Mouse (Mus musculus) forebrain, embryonic 12.5 days (tissue): Measurements from ENCODE around the gene Gde1. TPM values are rescaled to one million over a fixed set of nuclear protein-coding genes. Genes with fewer than 3 reads are reported as not detected.

ENCODE experiments used
- ATAC-seq: fragments of 200-750 bp; cut with Nextera tagmentation; 2 replicates; pipeline ENCODE4 v1.8.0; 2017; ENCODE audit warnings: moderate TSS enrichment; ENCODE audit not compliant: low FRiP score
- H3K27ac ChIP-seq: fragments of 300-500 bp; sonication (generic); 2 replicates; pipeline ENCODE4 v1.5.1; 2016; ENCODE audit warnings: mild to moderate bottlenecking
- H3K27me3 ChIP-seq: fragments of 300-500 bp; sonication (generic); 2 replicates; pipeline ENCODE4 v1.6.1; 2016; ENCODE audit warnings: mild to moderate bottlenecking
- H3K36me3 ChIP-seq: fragments of 300-500 bp; sonication (generic); replicated peaks from 2 replicates; pipeline ENCODE4 v1.6.1; 2016; ENCODE audit warnings: mild to moderate bottlenecking
- H3K4me1 ChIP-seq: fragments of 300-500 bp; sonication (generic); 2 replicates; pipeline ENCODE4 v1.6.1; 2016
- H3K4me2 ChIP-seq: fragments of 300-500 bp; sonication (generic); 2 replicates; pipeline ENCODE4 v1.6.1; 2016; ENCODE audit warnings: mild to moderate bottlenecking, moderate library complexity
- H3K4me3 ChIP-seq: fragments of 300-500 bp; sonication (generic); replicated peaks from 2 replicates; pipeline ENCODE4 v1.5.1; 2016; ENCODE audit warnings: mild to moderate bottlenecking
- H3K9ac ChIP-seq: fragments of 300-500 bp; sonication (generic); 2 replicates; pipeline ENCODE4 v1.6.1; 2016; ENCODE audit warnings: mild to moderate bottlenecking
- H3K9me3 ChIP-seq: fragments of 300-500 bp; sonication (generic); 2 replicates; pipeline ENCODE4 v1.6.1; 2016
- WGBS: fragments of 180-500 bp; shearing (Covaris S2); methylation state at CpG from one replicate; pipeline ENCODE4 v1.1.7; 2016; 5-methylcytosine and 5-hydroxymethylcytosine counted together
- polyA plus RNA-seq: library from polyadenylated mRNA; unstranded; fragments of >200 nt; fragmentation: Nextera tagmentation; extraction: Ambion mirVana; gene quantifications from 2 replicates; pipeline ENCODE4 v1.2.1, GENCODE M21; 2016

Gde1 gene
- polyA plus RNA-seq, 1 experiment from 2014 or later: 98.5 TPM

DNA sequence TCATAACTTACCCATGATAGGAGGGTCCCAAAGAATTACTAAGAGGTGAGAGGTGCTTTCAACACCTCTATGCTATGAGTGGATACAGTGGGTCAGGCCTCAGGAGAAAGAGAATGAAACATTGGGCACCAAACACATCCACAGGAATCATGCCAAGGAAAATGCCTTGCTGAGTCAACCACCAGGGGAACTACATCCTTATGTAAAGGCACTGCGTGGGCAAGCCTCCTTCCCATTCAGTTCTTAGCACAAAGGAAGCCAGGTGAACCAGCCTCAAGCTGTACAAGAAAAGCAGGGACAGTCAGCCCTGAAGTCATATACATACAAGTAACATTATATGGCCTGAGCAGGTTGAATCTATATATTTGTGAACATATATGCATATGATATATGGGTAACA, 54.7 kb downstream of the Gde1 start:
- ATAC-seq: no peak
- H3K36me3 ChIP-seq: no peaks in the 10 kb centered on the region

DNA sequence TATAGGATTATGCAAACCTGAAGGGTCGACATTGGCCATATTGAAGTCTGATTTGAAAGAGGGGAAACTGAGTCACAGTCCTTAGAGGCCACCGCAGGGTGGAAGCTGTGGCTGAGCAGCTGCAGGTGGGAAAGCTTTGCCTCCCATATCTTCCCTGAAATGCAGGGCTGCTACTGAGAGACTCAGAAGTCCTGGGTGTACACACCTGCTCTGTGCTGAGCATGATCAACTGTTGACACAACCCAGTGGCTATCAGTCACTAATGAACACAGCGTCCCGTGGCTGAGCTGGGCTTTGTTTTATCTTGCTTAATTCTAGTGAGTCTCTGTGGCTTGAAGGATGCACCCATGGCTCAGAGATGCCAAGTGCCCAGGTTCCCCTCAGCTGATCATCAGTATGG, 55.5 kb downstream of the Gde1 start:
- Histone ChIP-seq H3K4me3 (no peak overlapping the region), H3K4me1 (peaks cover 2% of the 10 kb centered on the region; the same call in 1 of the 2 replicates), H3K27me3 (no peaks in the 10 kb centered on the region), H3K4me2 (no peak overlapping the region), H3K9me3 (no peaks in the 10 kb centered on the region), H3K27ac (no peak overlapping the region), H3K9ac (no peak overlapping the region), H3K36me3 (no peaks in the 10 kb centered on the region)
- 86% methylated on average over 4 of the region's 4 CpGs for WGBS
- no peak for ATAC-seq

More for the DNA sequence above, 54.7 kb downstream of the Gde1 start:
- Histone ChIP-seq H3K4me1 (peaks cover 2% of the 10 kb centered on the region; the same call in 1 of the 2 replicates), H3K27me3 (no peaks in the 10 kb centered on the region), H3K27ac (no peak overlapping the region), H3K4me2 (no peak overlapping the region), H3K9me3 (no peaks in the 10 kb centered on the region), H3K9ac (no peak overlapping the region), H3K4me3 (no peak overlapping the region)
- WGBS: 75% methylated on average over 1 of the region's 1 CpGs

DNA sequence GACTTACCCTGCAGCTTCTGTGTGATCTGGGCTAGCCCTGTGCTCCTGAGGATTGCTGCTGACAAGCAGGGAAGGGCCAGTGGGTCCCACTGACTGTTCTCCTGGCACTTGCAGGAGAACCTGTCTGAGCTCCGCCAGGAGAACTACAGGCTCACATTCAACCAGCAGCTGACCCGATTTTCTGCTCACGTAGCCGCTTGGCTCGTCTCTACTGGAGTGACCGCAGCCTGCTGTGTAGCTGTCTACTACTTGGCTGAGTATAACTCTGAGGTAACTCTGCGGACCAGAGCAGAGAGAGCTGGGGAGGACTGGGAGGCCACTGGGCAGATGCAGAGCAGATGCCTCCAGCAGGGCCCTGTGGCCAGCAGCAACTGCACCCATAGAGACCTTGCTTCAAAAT, 56.2 kb downstream of the Gde1 start:
- Histone ChIP-seq H3K9me3 (no peaks in the 10 kb centered on the region), H3K4me1 (peaks cover 2% of the 10 kb centered on the region; the same call in 1 of the 2 replicates), H3K27ac (no peak overlapping the region), H3K9ac (no peak overlapping the region), H3K4me3 (no peak overlapping the region), H3K36me3 (no peaks in the 10 kb centered on the region), H3K27me3 (no peaks in the 10 kb centered on the region), H3K4me2 (no peak overlapping the region)
- no peak for ATAC-seq
- WGBS: 87% methylated on average over 7 of the region's 7 CpGs

DNA sequence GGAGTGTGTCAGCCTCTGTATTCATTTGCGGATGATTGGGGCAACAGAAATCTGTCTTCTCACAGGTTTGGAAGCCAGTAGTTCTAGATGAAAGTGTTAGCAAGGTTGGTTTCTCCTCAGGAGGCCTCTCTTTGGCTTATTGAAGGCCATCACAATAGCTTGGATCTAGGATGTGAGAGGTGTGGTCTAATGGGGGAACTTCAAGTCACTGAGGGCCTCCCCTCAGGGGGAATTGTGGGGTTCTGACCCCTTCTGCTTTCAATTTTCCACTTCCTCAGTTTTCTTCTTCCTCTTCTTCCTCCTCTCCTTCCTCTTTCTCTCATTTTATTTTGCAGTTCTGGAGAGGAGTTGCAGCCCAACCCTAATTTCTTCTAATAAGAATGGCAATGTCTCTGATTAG, 59.3 kb downstream of the Gde1 start:
- Histone ChIP-seq H3K27me3 (no peaks in the 10 kb centered on the region), H3K4me1 (peaks cover 2% of the 10 kb centered on the region; the same call in 1 of the 2 replicates), H3K36me3 (no peaks in the 10 kb centered on the region), H3K9ac (no peak overlapping the region), H3K4me3 (no peak overlapping the region), H3K9me3 (no peaks in the 10 kb centered on the region), H3K4me2 (no peak overlapping the region), H3K27ac (no peak overlapping the region)
- no peak for ATAC-seq
- 96% methylated on average over 1 of the region's 1 CpGs for WGBS

Other genes starting within 250 kb of the Gde1 start
- gene Itpripl2, start 213.8 kb downstream of the Gde1 start, polyA plus RNA-seq: 1.0 and 1.3 TPM in 2 replicates
- gene Coq7, start 172.4 kb downstream of the Gde1 start, polyA plus RNA-seq: 96.9 and 98.7 TPM in 2 replicates
- 12.9 and 13.2 TPM in 2 replicates for gene Tmc7, start 121.0 kb downstream of the Gde1 start, polyA plus RNA-seq
- gene Tmc5, start 108.5 kb downstream of the Gde1 start, polyA plus RNA-seq: 0.65 and 0.73 TPM in 2 replicates
- 44.8 and 57.6 TPM in 2 replicates for gene Ccp110, start 6.8 kb upstream of the Gde1 start, polyA plus RNA-seq
- 89.2 and 91.5 TPM in 2 replicates for gene Vps35l, start 34.4 kb upstream of the Gde1 start, polyA plus RNA-seq
- gene Iqck, start 150.0 kb upstream of the Gde1 start, polyA plus RNA-seq: 3.9 and 4.4 TPM in 2 replicates
- gene Knop1, start 150.5 kb upstream of the Gde1 start, polyA plus RNA-seq: 127 and 130 TPM in 2 replicates